Mouse (Mus musculus) small intestine, adult 2 months (tissue): ENCODE measurements at regions not wholly inside any gene's neighbourhood (a gene's known extent, or its start where the extent isn't known, plus 50 kb on each side); places are given as distances from the start of the nearest gene placed in this dataset.

Source experiments
- CTCF ChIP-seq: fragments of 200-500 bp; IDR thresholded peaks from 2 replicates; pipeline ENCODE4 v1.5.1; 2012; ENCODE audit warnings: low read depth, mild to moderate bottlenecking, control low read depth, inconsistent platforms, low read length, moderate library complexity, mixed read lengths; ENCODE audit not compliant: insufficient replicate concordance, insufficient read length; ENCODE audit errors: extremely low read depth
- POLR2A ChIP-seq: fragments of 200-500 bp; IDR thresholded peaks from 2 replicates; pipeline ENCODE4 v1.6.1; 2012; ENCODE audit warnings: low read depth, mild to moderate bottlenecking, control low read depth, inconsistent platforms, low read length, moderate library complexity

GRCm38 (mm10) chr16:26168216-26168615 is 62.6 kb upstream of the P3h2 start:
- TF ChIP-seq POLR2A (no peak), CTCF (no peak)
